Mouse (Mus musculus) ES-E14 (cell line): ENCODE data around the gene Cyth1. TPM values are rescaled to one million over a fixed set of nuclear protein-coding genes. Genes with fewer than 3 reads are reported as not detected.

Source experiments
- DNase-seq: peaks from one replicate; pipeline ENCODE4 v3.0.0-alpha.2; 2013; ENCODE audit warnings: low read depth, low spot score
- H3K27ac ChIP-seq: 2 replicates; pipeline ENCODE4 v1.5.1; 2012; ENCODE audit warnings: low read depth, mild to moderate bottlenecking, low read length, moderate library complexity, mixed read lengths; ENCODE audit not compliant: poor library complexity, insufficient read depth, severe bottlenecking
- H3K36me3 ChIP-seq: 2 replicates; pipeline ENCODE4 v1.6.1; 2012; ENCODE audit warnings: mild to moderate bottlenecking, low read length, moderate library complexity, mixed read lengths; ENCODE audit not compliant: control insufficient read depth, poor library complexity, insufficient read depth, severe bottlenecking
- H3K4me1 ChIP-seq, 2 experiments: fragments of 150-350 bp in 1 of 2; sonication (generic) in 1 of 2; 2 replicates each; pipeline ENCODE4 v1.6.1; 2012; ENCODE audit warnings: low read length in 2 of 2, mild to moderate bottlenecking in 1 of 2, mixed read lengths in 1 of 2; ENCODE audit not compliant: control insufficient read depth in 2 of 2, insufficient read depth in 2 of 2, poor library complexity in 1 of 2
- H3K4me3 ChIP-seq, 2 experiments: fragments of 150-350 bp in 1 of 2; sonication (generic) in 1 of 2; 2 replicates each; pipeline ENCODE4 v1.5.1; 2012; ENCODE audit warnings: low read length in 2 of 2, low read depth in 1 of 2, mild to moderate bottlenecking in 1 of 2, mixed read lengths in 1 of 2; ENCODE audit not compliant: insufficient read depth in 1 of 2, poor library complexity in 1 of 2, severe bottlenecking in 1 of 2
- H3K9ac ChIP-seq: 2 replicates; pipeline ENCODE4 v1.6.1; 2012; ENCODE audit warnings: low read depth, mild to moderate bottlenecking, low read length, mixed read lengths; ENCODE audit not compliant: poor library complexity, insufficient read depth, severe bottlenecking
- H3K9me3 ChIP-seq: fragments of 150-350 bp; sonication (generic); 2 replicates; pipeline ENCODE4 v1.6.1; 2012; ENCODE audit warnings: low read depth, mild to moderate bottlenecking, low read length; ENCODE audit not compliant: control insufficient read depth, insufficient read depth
- CHD2 ChIP-seq: IDR thresholded peaks from 2 replicates; pipeline ENCODE4 v1.6.1; 2014; ENCODE audit warnings: mild to moderate bottlenecking, low read depth, low read length, inconsistent platforms
- HCFC1 ChIP-seq: IDR thresholded peaks from 2 replicates; pipeline ENCODE4 v1.6.1; 2012; ENCODE audit warnings: low read length, inconsistent platforms, borderline replicate concordance; ENCODE audit not compliant: insufficient read depth
- MAFK ChIP-seq: IDR thresholded peaks from 2 replicates; pipeline ENCODE4 v1.6.1; 2014; ENCODE audit warnings: mild to moderate bottlenecking, low read depth, low read length, inconsistent platforms; ENCODE audit not compliant: insufficient read depth
- ZC3H11A ChIP-seq: IDR thresholded peaks from 2 replicates; pipeline ENCODE4 v1.6.1; 2012; ENCODE audit warnings: low read depth, mild to moderate bottlenecking, inconsistent platforms, low read length, borderline replicate concordance
- ZNF384 ChIP-seq: IDR thresholded peaks from 2 replicates; pipeline ENCODE4 v1.6.1; 2012; ENCODE audit warnings: low read depth, low read length, inconsistent platforms
- in situ Hi-C, 2 experiments: fragments of 600-800 bp; cut with MboI; formaldehyde crosslinking; loops; one replicate each; pipeline ENCODE4 v1.15.1; 2025; ENCODE audit warnings: low sequenced_read_pairs in 2 of 2, inconsistent platforms in 1 of 2; ENCODE audit not compliant: unreplicated experiment in 2 of 2
- total RNA-seq: library from RNA; depleted of rRNA; stranded (reverse); fragments of 300-350 nt; gene quantifications from 2 replicates; pipeline ENCODE4 v1.2.3, GENCODE M21; 2012

Cyth1 gene
- total RNA-seq, 1 experiment: 6.3 TPM

GRCm38 (mm10) chr11:118212636-118213112, 35.7 kb downstream of the Cyth1 start:
- DNase-seq: no peak
- H3K9ac ChIP-seq: no peak overlapping the region
- in situ Hi-C loops: no loop called here
- H3K4me3 ChIP-seq: no peak overlapping the region
- no peaks in the 10 kb centered on the region for H3K9me3 ChIP-seq
- no peak overlapping the region for H3K27ac ChIP-seq
- TF ChIP-seq MAFK: no peak
- TF ChIP-seq ZNF384: no peak
- TF ChIP-seq HCFC1: no peak
- no peak for TF ChIP-seq ZC3H11A
- no peak for TF ChIP-seq CHD2
- no peaks in the 10 kb centered on the region for H3K36me3 ChIP-seq
- H3K4me1 ChIP-seq: peaks cover 6 to 12% of the 10 kb centered on the region in 2 experiments; a peak in 2 of 4 replicates

GRCm38 (mm10) chr11:118211749-118212635, 36.4 kb downstream of the Cyth1 start:
- Histone ChIP-seq H3K4me3 (no peak overlapping the region), H3K36me3 (no peaks in the 10 kb centered on the region), H3K9me3 (no peaks in the 10 kb centered on the region), H3K27ac (no peak overlapping the region), H3K9ac (no peak overlapping the region), H3K4me1 (peaks cover 6 to 13% of the 10 kb centered on the region in 2 experiments; a peak in 2 of 4 replicates)
- no peak for DNase-seq
- in situ Hi-C loops: no loop called here
- TF ChIP-seq MAFK: no peak
- no peak for TF ChIP-seq ZC3H11A
- TF ChIP-seq HCFC1: no peak
- TF ChIP-seq CHD2: no peak
- no peak for TF ChIP-seq ZNF384

- no peak for TF ChIP-seq CHD2
- no peak for TF ChIP-seq HCFC1
- TF ChIP-seq ZNF384: no peak
- TF ChIP-seq ZC3H11A: no peak
- no peak for TF ChIP-seq MAFK
These were observed 37.4 kb downstream of the Cyth1 start for GRCm38 (mm10) chr11:118210962-118211361.

GRCm38 (mm10) chr11:118210116-118210515, 38.3 kb downstream of the Cyth1 start:
- no peak overlapping the region for H3K4me3 ChIP-seq
- no peak overlapping the region for H3K27ac ChIP-seq
- no peaks in the 10 kb centered on the region for H3K36me3 ChIP-seq
- no peak for DNase-seq
- peaks cover 6 to 13% of the 10 kb centered on the region in 2 experiments; a peak in 2 of 4 replicates for H3K4me1 ChIP-seq
- TF ChIP-seq MAFK (no peak), ZNF384 (no peak), CHD2 (no peak), ZC3H11A (no peak), HCFC1 (no peak)
- in situ Hi-C loops: no loop called here
- H3K9me3 ChIP-seq: no peaks in the 10 kb centered on the region
- H3K9ac ChIP-seq: no peak overlapping the region

More at GRCm38 (mm10) chr11:118210962-118211361, 37.4 kb downstream of the Cyth1 start:
- H3K36me3 ChIP-seq: no peaks in the 10 kb centered on the region
- H3K4me1 ChIP-seq: peaks cover 6 to 13% of the 10 kb centered on the region in 2 experiments; a peak in 2 of 4 replicates
- DNase-seq: no peak
- H3K9me3 ChIP-seq: no peaks in the 10 kb centered on the region
- H3K9ac ChIP-seq: no peak overlapping the region
- in situ Hi-C loops: no loop called here
- H3K4me3 ChIP-seq: no peak overlapping the region
- H3K27ac ChIP-seq: no peak overlapping the region
